Mouse (Mus musculus) hindbrain, embryonic 10.5 days (tissue): ENCODE data around the gene Tmprss11g. TPM values are rescaled to one million over a fixed set of nuclear protein-coding genes. Genes with fewer than 3 reads are reported as not detected.

Source experiments
- polyA plus RNA-seq: library from polyadenylated mRNA; unstranded; fragments of >200 nt; fragmentation: Nextera tagmentation; extraction: Ambion mirVana; gene quantifications from 2 replicates; pipeline ENCODE4 v1.2.1, GENCODE M21; 2016

Tmprss11g gene
- polyA plus RNA-seq, 1 experiment from 2014 or later = not detected

Other genes starting within 250 kb of the Tmprss11g start
- gene Tmprss11c, start 229.3 kb downstream of the Tmprss11g start, polyA plus RNA-seq = not detected in 2 replicates
- gene Tmprss11d, start 145.2 kb downstream of the Tmprss11g start, polyA plus RNA-seq = not detected in 2 replicates
- gene Tmprss11a, start 49.6 kb downstream of the Tmprss11g start, polyA plus RNA-seq = not detected in 2 replicates
- gene Tmprss11f, start 113.8 kb upstream of the Tmprss11g start, polyA plus RNA-seq = not detected in 2 replicates
- not detected in 2 replicates for gene Tmprss11b, start 157.8 kb upstream of the Tmprss11g start, polyA plus RNA-seq
- gene Tmprss11e, start 227.2 kb upstream of the Tmprss11g start, polyA plus RNA-seq = not detected in 2 replicates